Mouse (Mus musculus): ENCODE measurements around the gene Prkn.
"Not testable (repeated sequence)": the region's sequence is repeated elsewhere in the genome, so short reads cannot be mapped to it uniquely, and the experiment has no call there.

Gene Prkn

DNA sequence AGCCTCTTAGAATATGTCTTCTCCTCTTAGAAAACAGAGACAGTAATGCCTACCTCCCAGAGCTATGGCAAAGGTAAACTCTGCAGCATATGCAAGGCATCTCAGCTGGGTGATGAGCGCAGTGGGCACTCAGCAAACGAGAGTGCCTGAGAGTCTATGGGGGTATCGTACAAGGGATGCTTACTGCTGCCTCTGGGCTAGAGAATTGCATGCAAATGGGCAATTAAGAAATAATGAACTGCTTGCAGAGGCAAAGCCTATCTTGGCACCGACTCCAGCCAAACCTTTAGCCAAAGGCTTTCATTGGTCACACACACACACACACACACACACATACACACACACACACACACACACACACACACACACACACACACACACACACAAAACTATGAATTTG lies 290.7 kb downstream of the Prkn start:
- DNase-seq (ENCODE audit: extremely low spot score): no peak

DNA sequence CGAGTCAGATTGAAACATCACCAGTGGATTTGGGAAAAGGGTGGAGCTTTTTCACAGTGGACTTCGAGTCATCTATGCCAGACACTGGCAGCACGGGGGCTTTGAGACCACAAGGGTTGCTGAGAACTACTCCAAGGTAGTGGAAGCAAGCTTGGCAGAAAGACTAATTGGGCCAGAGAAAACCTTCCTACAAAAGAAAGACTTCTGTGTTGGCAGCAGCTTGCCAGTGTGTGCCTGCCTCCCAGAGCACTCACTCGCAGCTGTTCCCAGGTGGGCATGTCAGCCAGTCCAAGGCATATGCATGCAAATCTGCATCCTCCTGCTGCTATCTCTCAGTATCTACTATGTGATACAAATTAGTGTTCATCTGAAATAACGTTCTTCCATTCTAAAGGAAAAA lies 302.1 kb downstream of the Prkn start:
- DNase-seq (ENCODE audit: extremely low spot score): no peak

- DNase-seq (ENCODE audit: extremely low spot score): no peak
Measured at GRCm38 (mm10) chr17:11156119-11156518, 315.9 kb downstream of the Prkn start.

DNA sequence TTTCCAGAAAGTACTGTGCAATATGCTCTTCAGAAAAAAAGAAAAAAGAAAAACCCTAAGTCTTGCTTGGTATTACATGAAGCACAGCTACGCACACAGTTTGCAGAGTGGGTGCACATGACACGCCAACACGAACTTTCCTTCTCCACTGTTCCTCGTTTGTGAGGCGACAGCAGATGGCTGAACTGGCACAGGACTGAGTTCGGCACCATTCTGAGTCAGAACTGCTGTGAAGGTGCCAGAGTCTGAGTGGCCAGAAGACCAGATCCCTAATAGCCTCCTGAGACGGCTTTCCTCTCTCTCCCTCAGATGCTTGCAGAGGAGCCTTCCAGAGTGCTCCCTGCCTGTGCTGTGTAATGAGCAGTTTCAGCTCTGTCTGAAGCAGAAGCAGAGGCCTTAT lies 317.4 kb downstream of the Prkn start:
- DNase-seq (ENCODE audit: extremely low spot score): no peak

DNA sequence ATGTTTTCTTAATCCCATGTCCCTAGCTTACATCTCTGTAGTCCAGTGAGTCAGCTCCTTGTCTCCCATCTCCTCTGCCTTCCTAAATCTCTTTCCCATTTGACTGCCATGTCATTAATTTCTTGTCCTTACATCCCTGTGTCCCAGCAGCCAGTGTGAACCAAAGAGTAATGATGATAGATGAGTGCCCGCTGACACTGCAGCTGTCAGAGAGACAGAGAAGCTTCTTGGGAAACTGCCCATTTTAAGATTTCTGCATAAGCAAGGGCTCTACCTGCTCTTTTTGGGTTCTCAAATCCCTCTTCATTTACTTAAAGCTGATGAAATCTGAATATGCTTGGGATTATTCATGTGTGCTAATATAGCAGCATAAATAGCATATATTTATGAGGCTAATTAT lies 321.3 kb downstream of the Prkn start:
- no peak for DNase-seq (ENCODE audit: extremely low spot score)

- no peak for DNase-seq (ENCODE audit: extremely low spot score)
Measured at GRCm38 (mm10) chr17:11162770-11163169, 322.6 kb downstream of the Prkn start.

GRCm38 (mm10) chr17:11187356-11187755 lies 347.2 kb downstream of the Prkn start:
- no peak for DNase-seq (ENCODE audit: extremely low spot score)

DNA sequence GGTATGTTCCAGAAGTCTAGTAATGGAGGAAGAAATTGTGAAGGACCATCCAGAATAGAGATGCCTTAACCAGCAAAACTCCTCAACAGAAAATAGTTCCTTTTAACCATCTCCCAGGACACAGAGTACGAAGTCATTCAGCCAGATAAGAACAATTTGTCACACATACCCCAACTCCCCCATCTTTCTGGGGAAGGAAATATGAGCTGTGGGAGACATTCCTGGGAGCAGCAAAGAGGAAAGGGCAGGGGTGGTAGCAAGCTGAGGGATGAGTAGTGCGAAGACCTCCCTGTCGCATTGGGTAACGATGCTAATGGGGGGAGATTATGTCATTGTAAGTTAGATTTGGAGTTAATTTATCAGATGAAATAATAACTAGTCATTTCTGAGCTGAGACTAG lies 348.3 kb downstream of the Prkn start:
- DNase-seq (ENCODE audit: extremely low spot score): no peak

DNA sequence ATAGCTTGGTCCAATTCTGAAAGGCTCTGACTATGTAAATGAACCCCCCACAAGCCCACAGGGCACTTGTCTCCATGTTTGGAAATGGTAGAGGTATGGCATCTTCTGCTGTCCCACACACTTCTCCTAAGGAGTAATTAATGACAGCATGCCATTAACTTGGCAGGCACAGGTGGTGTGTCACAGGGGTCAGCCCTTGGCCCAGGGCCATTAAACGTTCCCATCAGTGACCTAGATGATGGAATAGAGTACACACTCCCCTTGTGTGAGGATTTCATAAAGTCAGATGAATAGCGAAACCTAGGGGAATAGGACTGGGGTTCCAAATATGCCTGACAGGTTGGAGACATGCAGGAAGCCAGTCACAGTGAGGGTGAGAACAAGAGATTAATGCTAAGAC lies 350.1 kb downstream of the Prkn start:
- DNase-seq (ENCODE audit: extremely low spot score): no peak

- DNase-seq (ENCODE audit: extremely low spot score): no peak
Measured at GRCm38 (mm10) chr17:11198134-11198533, 357.9 kb downstream of the Prkn start.

DNA sequence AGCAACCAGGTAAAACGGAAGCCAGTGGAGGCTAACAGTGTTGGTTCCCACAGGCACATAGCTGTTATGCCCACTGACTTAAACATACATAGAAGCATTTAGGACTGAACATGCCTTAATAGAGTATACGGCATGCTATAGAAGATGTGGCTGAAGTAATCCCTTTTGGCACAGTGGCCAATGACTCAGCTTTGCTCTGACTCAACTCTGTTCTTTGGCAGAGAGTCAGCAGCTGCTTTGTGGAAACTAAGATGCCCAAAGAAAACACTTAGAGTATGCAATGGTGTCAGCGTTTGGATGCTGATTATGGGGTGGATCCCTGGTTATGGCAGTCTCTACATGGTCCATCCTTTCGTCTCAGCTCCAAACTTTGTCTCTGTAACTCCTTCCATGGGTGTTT lies 368.9 kb downstream of the Prkn start:
- DNase-seq (ENCODE audit: extremely low spot score): not testable (repeated sequence)

DNA sequence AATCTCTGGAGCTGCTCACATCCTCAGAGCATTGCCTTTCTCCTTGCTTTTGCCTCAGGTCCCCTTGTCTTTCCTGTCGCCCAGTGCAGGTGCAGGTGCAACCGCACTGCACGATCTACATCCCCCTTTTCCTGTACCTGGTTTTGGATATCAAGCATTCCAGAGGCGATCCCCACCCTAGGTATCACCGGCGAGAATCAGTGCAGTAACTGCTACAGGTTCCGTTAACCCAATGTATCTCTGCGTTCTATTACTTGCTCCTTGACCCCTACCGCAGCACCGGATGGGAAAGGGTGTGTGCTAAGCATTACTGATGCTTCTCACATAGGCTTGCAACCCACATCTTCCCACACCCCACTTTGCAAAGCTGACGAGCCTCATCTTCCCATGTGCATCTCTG lies 370.8 kb downstream of the Prkn start:
- no peak for DNase-seq (ENCODE audit: extremely low spot score)

DNA sequence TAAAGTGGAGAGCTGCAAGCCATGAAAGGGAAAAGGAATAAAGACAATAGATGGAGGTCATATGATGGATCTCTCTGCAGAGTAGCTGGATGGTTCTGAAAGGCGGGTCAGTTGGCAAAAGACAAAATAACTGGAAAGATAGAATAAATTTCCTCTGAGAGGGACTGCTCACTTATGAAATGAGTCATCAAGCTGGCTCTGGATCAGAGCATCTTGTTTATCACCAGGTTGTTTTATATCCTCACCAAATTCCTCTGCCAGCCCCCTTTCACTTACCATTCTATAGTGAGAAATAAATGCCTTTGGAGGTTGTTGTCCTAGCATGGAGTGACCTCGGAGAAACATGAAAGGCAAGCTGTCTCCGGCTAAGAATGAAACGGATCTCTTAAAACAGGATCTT lies 371.4 kb downstream of the Prkn start:
- DNase-seq (ENCODE audit: extremely low spot score): no peak

DNA sequence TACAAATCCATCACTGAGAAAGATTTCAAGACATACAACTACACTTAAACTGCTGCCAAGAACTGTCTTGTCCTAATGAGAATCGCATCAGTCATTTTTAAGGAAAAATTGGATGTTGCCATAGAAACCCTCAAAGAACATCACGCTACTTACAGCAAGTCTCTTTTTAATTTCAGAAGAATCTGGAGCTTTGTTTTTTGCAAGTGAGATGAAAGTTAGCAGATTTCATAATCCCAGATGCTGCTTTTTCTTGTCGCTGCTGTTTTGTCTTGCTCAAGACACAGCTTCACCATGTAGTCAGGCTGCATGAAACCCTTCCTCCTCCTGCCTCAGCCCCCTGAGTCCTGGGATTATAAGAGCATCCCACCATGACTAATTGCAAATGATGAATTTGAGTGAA lies 373.5 kb downstream of the Prkn start:
- no peak for DNase-seq (ENCODE audit: extremely low spot score)

DNA sequence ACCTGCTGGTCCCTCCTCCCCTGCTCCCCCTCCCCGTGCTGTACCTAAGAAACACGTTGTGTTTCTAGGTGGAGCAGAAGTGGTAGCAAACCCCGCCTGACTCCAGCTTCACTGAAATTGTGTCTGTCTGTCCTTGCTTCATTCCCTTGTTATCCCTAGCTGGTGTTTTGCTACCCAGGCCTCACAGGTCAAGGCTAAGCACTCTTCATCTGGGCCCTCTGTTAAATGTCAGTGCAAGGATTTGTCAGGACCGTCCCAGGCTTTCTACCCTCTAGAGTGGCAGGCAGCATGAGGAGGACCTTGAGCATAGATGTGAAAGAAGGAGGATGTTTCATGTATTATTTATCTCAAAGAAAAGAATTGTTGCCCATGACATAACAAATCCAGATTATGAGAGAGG lies 388.8 kb downstream of the Prkn start:
- DNase-seq (ENCODE audit: extremely low spot score): no peak

GRCm38 (mm10) chr17:11229426-11229825 lies 389.2 kb downstream of the Prkn start:
- DNase-seq (ENCODE audit: extremely low spot score): no peak

GRCm38 (mm10) chr17:11230604-11231395 lies 390.6 kb downstream of the Prkn start:
- no peak for DNase-seq (ENCODE audit: extremely low spot score)

- no peak for DNase-seq (ENCODE audit: extremely low spot score)
Measured at GRCm38 (mm10) chr17:11235273-11235672, 395.1 kb downstream of the Prkn start.

- no peak for DNase-seq (ENCODE audit: extremely low spot score)
Measured at GRCm38 (mm10) chr17:11245040-11245439, 404.9 kb downstream of the Prkn start.

DNA sequence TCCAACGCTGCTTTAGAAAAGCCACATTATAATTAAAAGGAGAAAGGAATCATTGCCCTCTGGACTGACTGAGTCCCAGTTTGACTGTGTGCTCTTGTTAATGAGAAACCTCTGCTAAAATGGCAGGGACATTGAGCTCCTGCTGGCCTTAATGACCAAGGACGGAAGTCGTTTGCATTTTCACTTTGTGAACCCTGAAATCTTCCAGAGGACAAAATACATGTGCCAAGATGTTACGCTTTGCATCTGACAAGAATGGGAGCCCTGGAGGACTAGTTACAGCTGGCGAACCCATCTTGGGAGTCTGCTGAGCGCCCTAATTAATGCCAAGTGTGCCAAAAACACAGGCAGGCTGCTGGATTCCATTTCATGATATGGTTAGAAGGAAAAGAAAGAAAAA lies 409.0 kb downstream of the Prkn start:
- DNase-seq (ENCODE audit: extremely low spot score): no peak

- no peak for DNase-seq (ENCODE audit: extremely low spot score)
Measured at GRCm38 (mm10) chr17:11260663-11261062, 420.5 kb downstream of the Prkn start.

- no peak for DNase-seq (ENCODE audit: extremely low spot score)
Measured at GRCm38 (mm10) chr17:11261679-11262078, 421.5 kb downstream of the Prkn start.

GRCm38 (mm10) chr17:11267951-11268350 lies 427.8 kb downstream of the Prkn start:
- DNase-seq (ENCODE audit: extremely low spot score): no peak

- no peak for DNase-seq (ENCODE audit: extremely low spot score)
Measured at GRCm38 (mm10) chr17:11270179-11270578, 430.0 kb downstream of the Prkn start.

All from embryo, embryonic 9.5 days (tissue).